Mouse (Mus musculus) heart, postnatal 0 days (tissue): ENCODE measurements at regions not wholly inside any gene's neighbourhood (a gene's known extent, or its start where the extent isn't known, plus 50 kb on each side); places are given as distances from the start of the nearest gene placed in this dataset.

Experiments used
- ATAC-seq: fragments of 200-750 bp; cut with Nextera tagmentation; 2 replicates; pipeline ENCODE4 v1.8.0; 2017; ENCODE audit warnings: low read depth, moderate number of reproducible peaks, moderate library complexity; ENCODE audit not compliant: insufficient read depth
- DNase-seq: peaks from one replicate; pipeline ENCODE4 v3.0.0-alpha.2; 2016; ENCODE audit warnings: low spot score
- H3K27ac ChIP-seq: fragments of 300-500 bp; sonication (generic); 2 replicates; pipeline ENCODE4 v1.5.1; 2014; ENCODE audit warnings: low read depth, mild to moderate bottlenecking
- H3K27me3 ChIP-seq: fragments of 300-500 bp; sonication (generic); 2 replicates; pipeline ENCODE4 v1.6.1; 2014; ENCODE audit warnings: low read length, mixed read lengths; ENCODE audit not compliant: control insufficient read depth, insufficient read depth
- H3K36me3 ChIP-seq: fragments of 300-500 bp; sonication (generic); replicated peaks from 2 replicates; pipeline ENCODE4 v1.6.1; 2014; ENCODE audit warnings: low read length, mixed read lengths; ENCODE audit not compliant: control insufficient read depth, insufficient read depth
- H3K4me1 ChIP-seq: fragments of 300-500 bp; sonication (generic); 2 replicates; pipeline ENCODE4 v1.6.1; 2014; ENCODE audit warnings: antibody characterized with exemption; ENCODE audit not compliant: control insufficient read depth, insufficient read depth
- H3K4me2 ChIP-seq: fragments of 300-500 bp; sonication (generic); 2 replicates; pipeline ENCODE4 v1.6.1; 2014; ENCODE audit warnings: low read depth, mild to moderate bottlenecking, low read length, moderate library complexity
- H3K4me3 ChIP-seq: fragments of 300-500 bp; sonication (generic); 2 replicates; pipeline ENCODE4 v1.5.1; 2014; ENCODE audit warnings: low read depth, low read length
- H3K9ac ChIP-seq: fragments of 300-500 bp; sonication (generic); replicated peaks from 2 replicates; pipeline ENCODE4 v1.6.1; 2014; ENCODE audit warnings: low read depth, low read length, mixed read lengths
- H3K9me3 ChIP-seq: fragments of 300-500 bp; sonication (generic); replicated peaks from 2 replicates; pipeline ENCODE4 v1.6.1; 2016; ENCODE audit warnings: low read length; ENCODE audit not compliant: control insufficient read depth
- CTCF ChIP-seq: IDR thresholded peaks from 2 replicates; pipeline ENCODE4 v1.5.1; 2016; ENCODE audit warnings: antibody characterized with exemption, control low read depth, low read depth
- EP300 ChIP-seq: IDR thresholded peaks from 2 replicates; pipeline ENCODE4 v1.6.1; 2016; ENCODE audit warnings: antibody characterized with exemption, low read depth
- WGBS: fragments of 180-500 bp; shearing (Covaris S2); extraction: QIAGEN DNeasy Blood & Tissue Kit; methylation state at CpG from one replicate; pipeline ENCODE4 v1.1.7; 2014; 5-methylcytosine and 5-hydroxymethylcytosine counted together

DNA sequence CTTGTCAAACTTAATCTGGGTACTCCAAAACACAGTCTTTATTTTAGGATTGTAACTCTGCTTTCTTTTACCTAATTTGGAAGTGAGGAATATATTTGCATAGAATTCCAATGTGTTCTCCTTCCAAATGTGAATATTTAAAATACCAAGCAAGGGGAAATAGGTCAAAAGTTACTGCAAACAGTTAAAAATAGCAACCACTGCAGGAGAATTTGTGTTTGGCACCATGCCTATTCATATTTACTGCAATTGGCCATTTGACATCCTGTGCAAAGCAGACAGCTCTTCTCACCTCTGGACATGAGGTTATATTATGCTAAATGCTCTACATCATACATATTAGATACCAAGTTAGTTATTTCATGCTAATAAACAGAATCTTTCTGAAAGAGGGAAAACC lies 129.4 kb upstream of the Tmem196 start:
- Histone ChIP-seq H3K27ac (no peak overlapping the region), H3K9ac (no peak overlapping the region), H3K4me3 (no peak overlapping the region), H3K36me3 (no peaks in the 10 kb centered on the region), H3K27me3 (no peaks in the 10 kb centered on the region), H3K9me3 (no peaks in the 10 kb centered on the region), H3K4me1 (no peaks in the 10 kb centered on the region), H3K4me2 (no peak overlapping the region)
- DNase-seq (peak; percentile 69), ATAC-seq (peak; percentile 53)
- no peak for TF ChIP-seq CTCF
- TF ChIP-seq EP300: no peak

DNA sequence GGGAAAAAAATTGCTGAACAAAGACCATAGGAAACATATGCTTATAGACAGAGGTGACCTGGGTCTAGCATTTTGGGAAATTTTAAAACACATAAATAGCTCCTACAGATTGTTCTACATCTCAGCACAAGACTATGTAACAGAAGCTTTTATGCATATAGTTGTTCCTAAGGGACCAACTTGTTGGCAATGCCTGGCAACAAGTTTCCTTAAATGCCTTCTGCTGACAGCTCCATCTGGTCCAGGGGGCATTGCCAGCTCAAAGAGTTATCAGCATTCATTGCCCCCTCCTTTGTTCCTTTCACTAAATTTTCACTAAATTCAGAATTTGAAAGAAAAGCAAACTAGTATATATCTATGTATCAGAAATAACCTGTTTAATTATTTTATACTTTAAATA lies 106.5 kb upstream of the Tmem196 start:
- TF ChIP-seq CTCF: no peak
- TF ChIP-seq EP300: no peak
- no peaks in the 10 kb centered on the region for H3K4me1 ChIP-seq

DNA sequence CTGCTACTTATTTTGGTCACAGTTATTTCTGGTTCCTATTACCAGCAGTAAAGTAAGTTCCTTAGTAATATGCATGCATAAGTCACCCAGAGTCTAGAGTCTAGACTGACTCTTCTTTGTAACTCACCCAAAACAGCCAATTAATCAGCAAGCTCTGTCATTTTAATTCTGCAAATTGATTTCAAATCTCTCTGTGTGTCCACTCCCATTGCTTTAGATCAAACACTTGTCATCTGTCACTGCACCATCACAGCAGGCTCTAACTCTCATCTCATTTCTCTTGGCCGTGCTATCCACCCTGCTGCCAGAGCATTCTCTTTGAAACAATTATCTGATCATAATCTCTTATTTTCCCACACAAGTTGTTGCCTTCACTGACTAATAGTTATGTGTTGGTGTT lies 63.9 kb upstream of the Tmem196 start:
- Histone ChIP-seq H3K4me3 (no peak overlapping the region), H3K36me3 (no peaks in the 10 kb centered on the region), H3K27ac (no peak overlapping the region), H3K9ac (no peak overlapping the region), H3K4me2 (no peak overlapping the region), H3K27me3 (no peaks in the 10 kb centered on the region), H3K4me1 (no peaks in the 10 kb centered on the region), H3K9me3 (no peaks in the 10 kb centered on the region)
- WGBS: 69% methylated on average over 1 of the region's 1 CpGs
- ATAC-seq (no peak), DNase-seq (no peak)
- TF ChIP-seq CTCF: no peak
- TF ChIP-seq EP300: no peak

More for the DNA sequence above, 106.5 kb upstream of the Tmem196 start:
- Histone ChIP-seq H3K27me3 (no peaks in the 10 kb centered on the region), H3K4me3 (no peak overlapping the region), H3K9ac (no peak overlapping the region), H3K36me3 (no peaks in the 10 kb centered on the region), H3K27ac (no peak overlapping the region), H3K4me2 (no peak overlapping the region), H3K9me3 (no peaks in the 10 kb centered on the region)
- no peak for DNase-seq
- no peak for ATAC-seq

DNA sequence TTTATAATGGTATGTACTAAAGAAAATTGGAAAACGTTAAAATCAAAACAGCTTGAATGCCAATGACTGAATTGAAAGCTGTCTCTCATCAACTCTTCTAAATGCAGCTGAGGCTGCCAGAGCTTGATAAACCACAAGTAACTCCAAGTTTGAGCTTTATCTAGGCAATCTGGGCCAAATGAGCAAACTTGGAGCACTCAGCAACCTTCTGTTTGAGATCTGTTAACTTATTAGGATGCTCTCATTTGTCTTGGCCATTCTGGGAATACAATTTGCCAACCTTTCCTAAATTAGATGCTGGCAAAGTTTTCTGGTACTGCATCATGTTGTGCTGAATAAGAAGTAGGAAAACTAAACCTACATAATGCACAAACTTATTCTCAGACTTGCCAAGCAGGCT lies 55.6 kb upstream of the Tmem196 start:
- DNase-seq: no peak
- no peak for ATAC-seq
- TF ChIP-seq CTCF (no peak), EP300 (no peak)
- H3K4me1 ChIP-seq: no peaks in the 10 kb centered on the region
- H3K4me2 ChIP-seq: no peak overlapping the region
- H3K9ac ChIP-seq: no peak overlapping the region
- no peaks in the 10 kb centered on the region for H3K9me3 ChIP-seq
- no peaks in the 10 kb centered on the region for H3K27me3 ChIP-seq
- H3K4me3 ChIP-seq: no peak overlapping the region
- H3K36me3 ChIP-seq: no peaks in the 10 kb centered on the region
- H3K27ac ChIP-seq: no peak overlapping the region
- WGBS: 32% methylated on average over 1 of the region's 1 CpGs
